Mouse (Mus musculus) liver, embryonic 14.5 days (tissue): ENCODE measurements at regions not wholly inside any gene's neighbourhood (a gene's known extent, or its start where the extent isn't known, plus 50 kb on each side); places are given as distances from the start of the nearest gene placed in this dataset.

ENCODE experiments used
- ATAC-seq: fragments of 200-750 bp; cut with Nextera tagmentation; 2 replicates; pipeline ENCODE4 v1.8.0; 2017; ENCODE audit warnings: moderate number of reproducible peaks, mild to moderate bottlenecking, moderate library complexity; ENCODE audit not compliant: insufficient read depth
- DNase-seq, 3 experiments: peaks; one replicate each; pipeline ENCODE4 v3.0.0-alpha.2; 2012 to 2013; ENCODE audit warnings: low read depth in 3 of 3, low spot score in 3 of 3
- H3K27ac ChIP-seq: fragments of 300-500 bp; sonication (generic); 2 replicates; pipeline ENCODE4 v1.5.1; 2014; ENCODE audit warnings: moderate library complexity, mild to moderate bottlenecking, control low read depth, inconsistent platforms
- H3K27me3 ChIP-seq: fragments of 300-500 bp; sonication (generic); 2 replicates; pipeline ENCODE4 v1.6.1; 2014; ENCODE audit warnings: mild to moderate bottlenecking, low read length, moderate library complexity; ENCODE audit not compliant: control insufficient read depth, insufficient read depth
- H3K36me3 ChIP-seq: fragments of 300-500 bp; sonication (generic); replicated peaks from 2 replicates; pipeline ENCODE4 v1.6.1; 2014; ENCODE audit warnings: low read depth; ENCODE audit not compliant: control insufficient read depth, insufficient read depth
- H3K4me1 ChIP-seq, 2 experiments: fragments of 200-500 bp in 1 of 2; fragments of 300-500 bp in 1 of 2; sonication (generic) in 1 of 2; replicated peaks; 2 replicates each; pipeline ENCODE4 v1.6.1; 2012 to 2014; ENCODE audit warnings: antibody characterized with exemption in 1 of 2, inconsistent platforms in 1 of 2, low read length in 1 of 2; ENCODE audit not compliant: control insufficient read depth in 2 of 2, insufficient read depth in 2 of 2
- H3K4me2 ChIP-seq: fragments of 300-500 bp; sonication (generic); 2 replicates; pipeline ENCODE4 v1.6.1; 2014; ENCODE audit warnings: low read depth, mild to moderate bottlenecking, control low read depth, moderate library complexity
- H3K4me3 ChIP-seq, 2 experiments: fragments of 200-500 bp in 1 of 2; fragments of 300-500 bp in 1 of 2; sonication (generic) in 1 of 2; 2 replicates each; pipeline ENCODE4 v1.5.1; 2012 to 2014; ENCODE audit warnings: low read depth in 2 of 2, low read length in 2 of 2, mild to moderate bottlenecking in 2 of 2, control low read depth in 1 of 2, inconsistent platforms in 1 of 2, moderate library complexity in 1 of 2; ENCODE audit not compliant: insufficient read depth in 1 of 2
- H3K9ac ChIP-seq: fragments of 300-500 bp; sonication (generic); replicated peaks from 2 replicates; pipeline ENCODE4 v1.6.1; 2014; ENCODE audit warnings: mild to moderate bottlenecking, control low read depth, moderate library complexity
- H3K9me3 ChIP-seq: fragments of 300-500 bp; sonication (generic); 2 replicates; pipeline ENCODE4 v1.6.1; 2016; ENCODE audit warnings: low read length, mixed read lengths; ENCODE audit not compliant: control insufficient read depth
- CTCF ChIP-seq: IDR thresholded peaks from 2 replicates; pipeline ENCODE4 v1.5.1; 2016; ENCODE audit warnings: antibody characterized with exemption, low read depth, control low read depth
- EP300 ChIP-seq: IDR thresholded peaks from 2 replicates; pipeline ENCODE4 v1.6.1; 2016; ENCODE audit warnings: antibody characterized with exemption, low read depth
- WGBS: fragments of 180-500 bp; shearing (Covaris S2); extraction: QIAGEN DNeasy Blood & Tissue Kit; methylation state at CpG from one replicate; pipeline ENCODE4 v1.1.7; 2014; ENCODE audit not compliant: insufficient replicate concordance; 5-methylcytosine and 5-hydroxymethylcytosine counted together

GRCm38 (mm10) chr9:84323145-84323544 is 398.2 kb downstream of the Bckdhb start:
- H3K9ac ChIP-seq, result no peak overlapping the region
- 49% methylated on average over 2 of the region's 2 CpGs for WGBS
- H3K4me3 ChIP-seq, result no peak overlapping the region
- no peak overlapping the region for H3K27ac ChIP-seq
- no peak for TF ChIP-seq CTCF
- H3K9me3 ChIP-seq, result no peaks in the 10 kb centered on the region
- H3K4me1 ChIP-seq, result no peaks in the 10 kb centered on the region
- no peaks in the 10 kb centered on the region for H3K36me3 ChIP-seq
- no peaks in the 10 kb centered on the region for H3K27me3 ChIP-seq
- ATAC-seq, result no peak
- no peak for DNase-seq
- no peak overlapping the region for H3K4me2 ChIP-seq

GRCm38 (mm10) chr9:84331083-84331602 is 406.2 kb downstream of the Bckdhb start:
- Histone ChIP-seq H3K4me1 (no peaks in the 10 kb centered on the region), H3K36me3 (no peaks in the 10 kb centered on the region), H3K27me3 (no peaks in the 10 kb centered on the region), H3K4me2 (no peak overlapping the region), H3K4me3 (no peak overlapping the region), H3K27ac (no peak overlapping the region), H3K9ac (no peak overlapping the region), H3K9me3 (no peaks in the 10 kb centered on the region)
- 50% methylated on average over 4 of the region's 4 CpGs for WGBS
- DNase-seq (no peak), ATAC-seq (no peak)
- TF ChIP-seq EP300, result no peak
- no peak for TF ChIP-seq CTCF

GRCm38 (mm10) chr9:84343435-84344095 is 418.6 kb downstream of the Bckdhb start:
- Histone ChIP-seq H3K9ac (no peak overlapping the region), H3K36me3 (no peaks in the 10 kb centered on the region), H3K27me3 (no peaks in the 10 kb centered on the region), H3K4me1 (no peaks in the 10 kb centered on the region), H3K4me2 (no peak overlapping the region), H3K9me3 (no peaks in the 10 kb centered on the region), H3K27ac (no peak overlapping the region), H3K4me3 (no peak overlapping the region)
- TF ChIP-seq EP300, result no peak
- TF ChIP-seq CTCF, result peak; percentile 69
- DNase-seq (peak; percentile 23 to 43 (median 29)), ATAC-seq (0 out of 2 replicates have a peak, but pooled peaks have one; percentile 31)
- WGBS, result 6% methylated on average over 7 of the region's 7 CpGs

GRCm38 (mm10) chr9:84350223-84350622 is 425.3 kb downstream of the Bckdhb start:
- 41% methylated on average over 2 of the region's 2 CpGs for WGBS
- Histone ChIP-seq H3K4me2 (no peak overlapping the region), H3K36me3 (no peaks in the 10 kb centered on the region), H3K4me3 (no peak overlapping the region), H3K27ac (no peak overlapping the region), H3K9ac (no peak overlapping the region), H3K4me1 (no peaks in the 10 kb centered on the region), H3K27me3 (no peaks in the 10 kb centered on the region), H3K9me3 (no peaks in the 10 kb centered on the region)
- TF ChIP-seq EP300 (no peak), CTCF (no peak)
- DNase-seq (no peak), ATAC-seq (no peak)

- TF ChIP-seq CTCF (no peak), EP300 (no peak)
- Histone ChIP-seq H3K27me3 (no peaks in the 10 kb centered on the region), H3K4me2 (no peak overlapping the region), H3K36me3 (no peaks in the 10 kb centered on the region), H3K9ac (no peak overlapping the region), H3K4me1 (no peaks in the 10 kb centered on the region), H3K9me3 (no peaks in the 10 kb centered on the region), H3K27ac (no peak overlapping the region), H3K4me3 (no peak overlapping the region)
- 55% methylated on average over 2 of the region's 2 CpGs for WGBS
- ATAC-seq (no peak), DNase-seq (no peak)
These were observed 429.5 kb downstream of the Bckdhb start for GRCm38 (mm10) chr9:84354409-84354808.
